Mouse (Mus musculus) G1E (cell line): ENCODE measurements around the gene Rogdi. TPM values are rescaled to one million over a fixed set of nuclear protein-coding genes. Genes with fewer than 3 reads are reported as not detected.

Experiments
- ATAC-seq: 2 replicates; pipeline ENCODE4 v1.8.0; 2016; ENCODE audit warnings: mild to moderate bottlenecking; ENCODE audit not compliant: insufficient number of reproducible peaks, poor library complexity, low FRiP score, severe bottlenecking; ENCODE audit errors: extremely low read depth
- DNase-seq: peaks from one replicate; pipeline ENCODE4 v3.0.0; 2012; ENCODE audit warnings: low spot score
- H3K27me3 ChIP-seq: 2 replicates; pipeline ENCODE4 v1.6.1; 2012; ENCODE audit warnings: mild to moderate bottlenecking, low read length, inconsistent platforms; ENCODE audit not compliant: insufficient read depth
- H3K36me3 ChIP-seq: replicated peaks from 2 replicates; pipeline ENCODE3; 2012; ENCODE audit warnings: mild to moderate bottlenecking, inconsistent platforms
- H3K4me1 ChIP-seq: 2 replicates; pipeline ENCODE4 v1.6.1; 2012; ENCODE audit warnings: low read depth, low read length, inconsistent platforms, mixed read lengths; ENCODE audit not compliant: insufficient read depth
- H3K4me3 ChIP-seq: 2 replicates; pipeline ENCODE4 v1.5.1; 2012; ENCODE audit warnings: low read depth, mild to moderate bottlenecking, inconsistent platforms, low read length, moderate library complexity, mixed read lengths
- H3K9me3 ChIP-seq: replicated peaks from 2 replicates; pipeline ENCODE4 v1.6.1; 2012; ENCODE audit warnings: inconsistent platforms
- CTCF ChIP-seq: IDR thresholded peaks from 2 replicates; pipeline ENCODE4 v1.5.1; 2012; ENCODE audit warnings: low read depth, low read length, inconsistent platforms, mixed read lengths
- GATA1 ChIP-seq: IDR thresholded peaks from 2 replicates; pipeline ENCODE4 v1.6.1; 2012; ENCODE audit warnings: borderline replicate concordance, low read length, inconsistent platforms, mixed read lengths
- GATA2 ChIP-seq: IDR thresholded peaks from 2 replicates; pipeline ENCODE4 v1.6.1; 2012; ENCODE audit warnings: low read depth, low read length, inconsistent platforms, borderline replicate concordance
- POLR2AphosphoS5 ChIP-seq: IDR thresholded peaks from 2 replicates; pipeline ENCODE4 v1.6.1; 2012; ENCODE audit warnings: low read depth, low read length, inconsistent platforms; ENCODE audit not compliant: insufficient replicate concordance
- TAL1 ChIP-seq: conservative IDR thresholded peaks from 2 replicates; pipeline ENCODE4 v1.6.1; 2012; ENCODE audit warnings: low read depth, low read length, inconsistent platforms, mixed read lengths
- polyA plus RNA-seq: library from polyadenylated mRNA; stranded (reverse); fragments of >175 nt; gene quantifications from 2 replicates; pipeline ENCODE4 v1.2.3, GENCODE M21; 2012
- total RNA-seq, 2 experiments: library from RNA; stranded (forward) in 1 of 2; stranded (reverse) in 1 of 2; fragments of 200-1000 nt in 1 of 2; fragments of >200 nt in 1 of 2; fragmentation: Nextera tagmentation in 1 of 2; gene quantifications; 2 replicates each; pipeline ENCODE4 v1.2.3; 2014 to 2017

The Rogdi gene
- total and polyA plus RNA-seq, 3 experiments = 4.7 to 70.0 (median 51.0) TPM

GRCm38 (mm10) chr16:5045322-5045721 lies 32.0 kb upstream of the Rogdi start:
- DNase-seq (no peak), ATAC-seq (no peak)
- no peak overlapping the region for H3K4me3 ChIP-seq
- peaks cover 33% of the 10 kb centered on the region for H3K4me1 ChIP-seq
- TF ChIP-seq CTCF = no peak
- no peak for TF ChIP-seq TAL1
- TF ChIP-seq GATA1 = no peak
- no peak for TF ChIP-seq GATA2
- TF ChIP-seq POLR2AphosphoS5 = no peak
- H3K36me3 ChIP-seq = peaks cover 72% of the 10 kb centered on the region
- no peaks in the 10 kb centered on the region for H3K9me3 ChIP-seq
- H3K27me3 ChIP-seq = no peaks in the 10 kb centered on the region

GRCm38 (mm10) chr16:5036649-5037234 lies 23.4 kb upstream of the Rogdi start:
- TF ChIP-seq CTCF = no peak
- TF ChIP-seq GATA2 = no peak
- TF ChIP-seq POLR2AphosphoS5 = no peak
- TF ChIP-seq TAL1 = no peak
- no peak for TF ChIP-seq GATA1
- Histone ChIP-seq H3K36me3 (peaks cover 98% of the 10 kb centered on the region), H3K4me3 (no peak overlapping the region), H3K27me3 (no peaks in the 10 kb centered on the region), H3K4me1 (peaks cover 13% of the 10 kb centered on the region), H3K9me3 (no peaks in the 10 kb centered on the region)
- ATAC-seq (no peak), DNase-seq (no peak)

DNA sequence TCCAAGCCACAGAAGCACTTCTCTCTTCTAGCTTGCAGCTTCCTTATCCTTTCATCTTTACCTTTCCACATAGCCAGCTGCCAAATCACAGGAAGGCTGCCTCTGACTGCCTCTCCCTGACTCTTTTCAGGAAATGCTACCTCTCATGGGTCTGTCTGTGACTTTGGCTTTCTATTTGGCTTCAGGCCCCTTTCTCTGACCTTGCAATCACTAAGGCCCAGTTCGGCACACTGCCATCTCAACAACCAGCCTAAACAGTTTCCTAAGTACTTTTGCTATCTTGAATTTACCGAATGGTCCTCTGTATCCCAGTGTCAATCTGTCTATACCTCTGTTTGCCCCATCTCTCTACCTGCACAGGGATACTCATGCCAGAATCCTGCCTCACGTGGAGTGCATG lies 22.2 kb upstream of the Rogdi start:
- Histone ChIP-seq H3K9me3 (no peaks in the 10 kb centered on the region), H3K4me1 (peaks cover 13% of the 10 kb centered on the region), H3K4me3 (no peak overlapping the region), H3K36me3 (peaks cover 98% of the 10 kb centered on the region), H3K27me3 (no peaks in the 10 kb centered on the region)
- DNase-seq (no peak), ATAC-seq (no peak)
- TF ChIP-seq GATA2 = no peak
- no peak for TF ChIP-seq TAL1
- TF ChIP-seq POLR2AphosphoS5 = no peak
- no peak for TF ChIP-seq CTCF
- TF ChIP-seq GATA1 = no peak

- no peak overlapping the region for H3K4me3 ChIP-seq
- DNase-seq (no peak), ATAC-seq (no peak)
- TF ChIP-seq POLR2AphosphoS5 (no peak), GATA2 (no peak), TAL1 (no peak), GATA1 (no peak), CTCF (no peak)
- 0 out of 2 replicates have a peak, but pooled peaks cover under 1% of the 10 kb centered on the region for H3K4me1 ChIP-seq
- no peaks in the 10 kb centered on the region for H3K27me3 ChIP-seq
- H3K36me3 ChIP-seq = peaks cover 99% of the 10 kb centered on the region
- H3K9me3 ChIP-seq = no peaks in the 10 kb centered on the region
Observed at GRCm38 (mm10) chr16:5029847-5030246, 16.5 kb upstream of the Rogdi start.

DNA sequence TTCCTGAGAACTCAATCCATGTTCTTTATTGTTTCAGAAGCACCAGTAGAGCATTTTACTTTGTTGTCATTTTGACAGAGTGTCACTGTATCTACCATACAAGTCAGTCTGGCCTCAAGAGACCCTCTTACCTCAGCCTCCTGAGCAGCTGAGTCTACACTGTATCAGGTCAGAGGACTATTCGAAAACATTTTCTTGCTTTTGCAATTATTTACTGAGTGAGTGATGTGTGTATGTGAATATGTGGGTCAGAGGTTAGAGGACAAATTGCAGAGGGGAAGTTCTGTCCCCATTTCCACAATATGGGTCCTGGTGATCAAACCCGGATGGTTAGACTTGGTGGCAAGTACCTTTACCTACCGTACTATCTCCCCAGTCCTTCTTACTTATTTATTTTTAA lies 10.7 kb upstream of the Rogdi start:
- DNase-seq (no peak), ATAC-seq (no peak)
- Histone ChIP-seq H3K36me3 (peaks cover 97% of the 10 kb centered on the region), H3K9me3 (no peaks in the 10 kb centered on the region), H3K27me3 (no peaks in the 10 kb centered on the region), H3K4me1 (no peaks in the 10 kb centered on the region), H3K4me3 (no peak overlapping the region)
- no peak for TF ChIP-seq GATA2
- TF ChIP-seq CTCF = no peak

DNA sequence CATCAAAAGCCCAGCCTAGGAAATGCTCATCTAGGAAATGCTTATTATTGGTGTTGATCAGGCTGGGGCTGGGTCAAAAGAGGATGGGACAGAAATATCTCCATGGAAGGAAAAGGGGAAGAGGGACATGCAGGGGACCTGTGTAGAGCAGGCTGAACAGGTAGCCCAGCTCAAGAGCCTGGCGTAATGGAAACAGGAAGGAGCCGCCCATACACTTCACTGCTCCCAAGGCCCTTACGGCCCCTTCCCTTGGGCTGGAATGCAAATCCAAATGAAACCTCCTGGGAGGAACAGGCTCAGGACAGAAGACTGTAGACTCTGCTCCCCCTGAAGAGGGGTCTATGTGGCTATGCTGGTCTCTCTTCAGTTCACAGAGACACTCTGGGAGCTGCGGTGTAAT lies 1.2 kb upstream of the Rogdi start:
- H3K36me3 ChIP-seq = peaks cover 75% of the 10 kb centered on the region
- no peaks in the 10 kb centered on the region for H3K27me3 ChIP-seq
- H3K9me3 ChIP-seq = no peaks in the 10 kb centered on the region
- DNase-seq = no peak
- TF ChIP-seq GATA2 = no peak
- no peak for TF ChIP-seq POLR2AphosphoS5
- no peak for TF ChIP-seq GATA1
- no peak for TF ChIP-seq TAL1
- no peak for TF ChIP-seq CTCF
- H3K4me1 ChIP-seq = peaks cover 46% of the 10 kb centered on the region
- ATAC-seq = no peak
- H3K4me3 ChIP-seq = no peak overlapping the region
